Mouse (Mus musculus) stomach, embryonic 14.5 days (tissue): ENCODE measurements around the gene Ucp3. TPM values are rescaled to one million over a fixed set of nuclear protein-coding genes. Genes with fewer than 3 reads are reported as not detected.
"Not testable (repeated sequence)": the region's sequence is repeated elsewhere in the genome, so short reads cannot be mapped to it uniquely, and the experiment has no call there.

Experiments used
- ATAC-seq: fragments of 200-750 bp; cut with Nextera tagmentation; 2 replicates; pipeline ENCODE4 v1.8.0; 2017; ENCODE audit warnings: low read depth, moderate TSS enrichment; ENCODE audit not compliant: insufficient number of reproducible peaks, insufficient read depth, low FRiP score
- H3K27ac ChIP-seq: fragments of 300-500 bp; sonication (generic); 2 replicates; pipeline ENCODE4 v1.5.1; 2014; ENCODE audit warnings: mild to moderate bottlenecking, low read length, moderate library complexity, mixed read lengths
- H3K27me3 ChIP-seq: fragments of 300-500 bp; sonication (generic); 2 replicates; pipeline ENCODE4 v1.6.1; 2014; ENCODE audit warnings: low read length, control low read depth, mixed read lengths; ENCODE audit not compliant: control insufficient read depth, insufficient read depth
- H3K36me3 ChIP-seq: fragments of 300-500 bp; sonication (generic); 2 replicates; pipeline ENCODE4 v1.6.1; 2014; ENCODE audit warnings: mild to moderate bottlenecking, control low read depth, low read length, moderate library complexity, mixed read lengths; ENCODE audit not compliant: control insufficient read depth, insufficient read depth
- H3K4me1 ChIP-seq: fragments of 300-500 bp; sonication (generic); 2 replicates; pipeline ENCODE4 v1.6.1; 2014; ENCODE audit warnings: low read length, control low read depth, mixed read lengths; ENCODE audit not compliant: control insufficient read depth, insufficient read depth
- H3K4me2 ChIP-seq: fragments of 300-500 bp; sonication (generic); replicated peaks from 2 replicates; pipeline ENCODE4 v1.6.1; 2014; ENCODE audit warnings: low read depth, low read length, control low read depth
- H3K4me3 ChIP-seq: fragments of 300-500 bp; sonication (generic); 2 replicates; pipeline ENCODE4 v1.5.1; 2014; ENCODE audit warnings: low read depth, low read length, control low read depth
- H3K9ac ChIP-seq: fragments of 300-500 bp; sonication (generic); replicated peaks from 2 replicates; pipeline ENCODE4 v1.6.1; 2014; ENCODE audit warnings: low read depth, mild to moderate bottlenecking, control low read depth, low read length, moderate library complexity, mixed read lengths
- H3K9me3 ChIP-seq: fragments of 300-500 bp; sonication (generic); 2 replicates; pipeline ENCODE4 v1.6.1; 2016; ENCODE audit warnings: low read depth, low read length, control low read depth; ENCODE audit not compliant: control insufficient read depth
- WGBS: fragments of 180-500 bp; shearing (Covaris S2); extraction: QIAGEN DNeasy Blood & Tissue Kit; methylation state at CpG from one replicate; pipeline ENCODE4 v1.1.7; 2014; 5-methylcytosine and 5-hydroxymethylcytosine counted together
- polyA plus RNA-seq: library from polyadenylated mRNA; unstranded; fragments of >200 nt; fragmentation: Nextera tagmentation; extraction: Ambion mirVana; gene quantifications from 2 replicates; pipeline ENCODE4 v1.2.1, GENCODE M21; 2014

Ucp3 gene
- polyA plus RNA-seq, 1 experiment from 2014 or later: not detected

DNA sequence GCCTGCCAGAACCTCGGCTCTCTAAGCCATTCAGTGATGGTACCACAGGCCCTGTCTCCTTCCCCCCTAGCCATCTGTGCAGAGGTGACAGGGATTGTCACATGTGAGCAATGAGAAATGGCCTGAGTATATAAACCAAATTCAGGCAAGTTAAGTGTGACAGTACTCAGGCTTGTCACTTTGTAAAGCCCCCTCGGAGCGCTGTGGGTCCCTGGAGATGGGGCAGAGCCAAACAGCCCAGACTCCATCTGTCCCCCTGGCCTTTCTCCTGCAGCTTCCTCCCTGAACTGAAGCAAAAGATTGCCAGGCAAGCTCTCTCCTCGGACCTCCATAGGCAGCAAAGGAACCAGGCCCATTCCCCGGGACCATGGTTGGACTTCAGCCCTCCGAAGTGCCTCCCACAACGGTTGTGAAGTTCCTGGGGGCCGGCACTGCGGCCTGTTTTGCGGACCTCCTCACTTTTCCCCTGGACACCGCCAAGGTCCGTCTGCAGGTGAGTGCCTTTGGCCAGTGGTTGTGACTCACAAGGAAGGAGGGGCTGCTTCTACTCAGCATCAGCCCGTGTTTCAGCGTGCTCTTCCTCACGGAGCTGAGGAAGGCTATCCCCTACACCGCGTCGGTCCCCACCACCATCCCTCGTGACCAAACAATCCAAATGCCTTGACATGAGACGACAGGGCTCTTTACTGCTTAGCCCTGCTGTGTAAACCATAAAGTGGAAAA, 6.5 kb downstream of the Ucp3 start:
- no peaks in the 10 kb centered on the region for H3K27me3 ChIP-seq
- no peak overlapping the region for H3K9ac ChIP-seq
- no peak overlapping the region for H3K27ac ChIP-seq
- H3K4me1 ChIP-seq: no peaks in the 10 kb centered on the region
- no peak overlapping the region for H3K4me2 ChIP-seq
- ATAC-seq: no peak
- WGBS: 69% methylated on average over 20 of the region's 20 CpGs
- H3K36me3 ChIP-seq: no peaks in the 10 kb centered on the region
- H3K9me3 ChIP-seq: no peaks in the 10 kb centered on the region
- H3K4me3 ChIP-seq: no peak overlapping the region

DNA sequence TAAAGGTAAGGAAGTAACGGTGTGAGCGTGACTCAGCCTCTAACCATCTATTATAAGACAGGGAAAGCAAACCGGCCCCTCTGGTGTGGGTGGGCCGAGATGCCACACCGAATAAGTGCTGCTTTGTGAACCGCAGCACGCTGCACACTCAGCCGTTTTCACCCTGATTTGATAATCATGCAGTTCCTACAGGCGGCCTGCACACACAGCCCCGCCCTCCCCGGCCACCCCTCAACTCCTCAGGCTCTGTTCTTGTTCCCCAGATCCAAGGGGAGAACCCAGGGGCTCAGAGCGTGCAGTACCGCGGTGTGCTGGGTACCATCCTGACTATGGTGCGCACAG, 7.0 kb downstream of the Ucp3 start:
- no peaks in the 10 kb centered on the region for H3K27me3 ChIP-seq
- no peak overlapping the region for H3K9ac ChIP-seq
- no peak overlapping the region for H3K27ac ChIP-seq
- H3K36me3 ChIP-seq: no peaks in the 10 kb centered on the region
- 65% methylated on average over 15 of the region's 15 CpGs for WGBS
- H3K4me2 ChIP-seq: no peak overlapping the region
- H3K4me1 ChIP-seq: no peaks in the 10 kb centered on the region
- no peaks in the 10 kb centered on the region for H3K9me3 ChIP-seq
- ATAC-seq: peak; percentile 70; the same call in 1 of the 2 replicates
- no peak overlapping the region for H3K4me3 ChIP-seq

DNA sequence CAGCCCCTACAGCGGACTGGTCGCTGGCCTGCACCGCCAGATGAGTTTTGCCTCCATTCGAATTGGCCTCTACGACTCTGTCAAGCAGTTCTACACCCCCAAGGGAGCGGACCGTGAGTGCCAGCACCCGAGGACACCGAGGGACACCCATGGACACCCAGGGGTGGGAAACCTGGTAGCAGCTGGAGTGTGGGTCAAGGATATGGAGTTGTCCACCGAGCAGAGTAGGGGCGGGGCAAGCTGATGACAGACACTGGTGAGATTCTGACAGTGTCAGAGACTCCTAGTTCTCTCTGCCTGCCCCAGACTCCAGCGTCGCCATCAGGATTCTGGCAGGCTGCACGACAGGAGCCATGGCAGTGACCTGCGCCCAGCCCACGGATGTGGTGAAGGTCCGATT, 7.4 kb downstream of the Ucp3 start:
- Histone ChIP-seq H3K4me2 (no peak overlapping the region), H3K9me3 (no peaks in the 10 kb centered on the region), H3K4me1 (no peaks in the 10 kb centered on the region), H3K4me3 (no peak overlapping the region), H3K27ac (no peak overlapping the region), H3K36me3 (no peaks in the 10 kb centered on the region), H3K9ac (no peak overlapping the region), H3K27me3 (no peaks in the 10 kb centered on the region)
- ATAC-seq: no peak
- 81% methylated on average over 17 of the region's 17 CpGs for WGBS

DNA sequence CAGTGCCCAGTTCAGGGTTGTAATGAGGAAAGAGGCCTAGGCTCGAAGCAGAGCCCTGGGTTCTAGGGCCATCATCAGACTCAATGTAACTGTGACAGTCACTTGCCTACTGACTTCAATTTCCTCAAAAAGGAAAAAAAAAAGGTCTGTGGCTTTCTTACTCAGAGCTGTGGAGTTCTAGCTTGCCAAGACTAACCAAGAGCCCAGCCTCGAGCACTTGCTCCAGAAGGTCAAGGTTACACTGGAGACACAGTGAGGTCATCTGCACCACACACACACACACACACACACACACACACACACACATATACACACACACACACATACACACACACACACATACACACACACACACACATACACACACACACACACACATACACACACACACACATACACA, 9.3 kb downstream of the Ucp3 start:
- not testable (repeated sequence) for H3K9me3 ChIP-seq, H3K27me3 ChIP-seq, ATAC-seq, H3K4me1 ChIP-seq, H3K27ac ChIP-seq, H3K36me3 ChIP-seq, H3K4me3 ChIP-seq, H3K9ac ChIP-seq, H3K4me2 ChIP-seq
- 93% methylated on average over 2 of the region's 2 CpGs for WGBS

DNA sequence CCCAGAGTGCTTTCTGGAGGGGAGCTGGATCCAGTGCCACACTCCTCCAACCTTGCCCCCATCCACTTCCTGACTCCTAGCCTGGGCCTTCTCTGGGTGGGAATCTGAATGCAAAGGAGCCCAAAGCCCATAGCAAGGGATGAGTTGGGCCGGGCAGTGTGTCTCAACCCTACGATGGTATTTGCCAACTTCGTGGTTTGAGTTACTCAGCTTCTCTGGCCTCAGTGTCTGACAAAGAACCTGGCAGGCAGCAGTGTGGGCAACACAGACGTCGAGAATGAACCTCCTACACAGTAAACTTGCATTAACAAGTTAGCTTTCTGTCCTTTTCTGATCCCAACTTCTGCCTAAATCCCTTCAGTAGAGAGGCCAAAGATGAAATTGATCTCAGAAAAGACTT, 11.7 kb downstream of the Ucp3 start:
- Histone ChIP-seq H3K4me1 (no peaks in the 10 kb centered on the region), H3K27me3 (no peaks in the 10 kb centered on the region), H3K4me3 (no peak overlapping the region), H3K9ac (no peak overlapping the region), H3K36me3 (no peaks in the 10 kb centered on the region), H3K4me2 (no peak overlapping the region), H3K27ac (no peak overlapping the region), H3K9me3 (no peaks in the 10 kb centered on the region)
- no peak for ATAC-seq
- WGBS: 85% methylated on average over 5 of the region's 5 CpGs

DNA sequence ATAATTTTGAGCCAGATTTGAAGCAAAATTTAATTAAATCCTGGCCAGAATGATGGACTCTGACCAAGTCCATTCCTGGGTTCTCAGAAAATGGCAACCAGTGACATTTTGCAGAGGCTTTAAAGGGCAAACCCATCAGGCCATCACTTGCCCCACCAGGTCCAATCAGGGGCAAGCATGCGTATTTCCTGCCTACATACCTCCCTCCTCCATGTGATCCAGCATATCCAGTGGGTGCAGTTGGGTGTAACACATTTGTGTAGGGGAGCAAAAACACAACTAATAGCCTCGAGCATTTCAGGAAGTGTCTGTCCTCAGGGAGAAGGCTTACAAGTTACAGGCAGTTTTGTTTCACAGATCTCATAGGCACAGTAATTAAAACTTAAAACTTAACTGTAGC, 14.5 kb downstream of the Ucp3 start:
- no peak overlapping the region for H3K27ac ChIP-seq

DNA sequence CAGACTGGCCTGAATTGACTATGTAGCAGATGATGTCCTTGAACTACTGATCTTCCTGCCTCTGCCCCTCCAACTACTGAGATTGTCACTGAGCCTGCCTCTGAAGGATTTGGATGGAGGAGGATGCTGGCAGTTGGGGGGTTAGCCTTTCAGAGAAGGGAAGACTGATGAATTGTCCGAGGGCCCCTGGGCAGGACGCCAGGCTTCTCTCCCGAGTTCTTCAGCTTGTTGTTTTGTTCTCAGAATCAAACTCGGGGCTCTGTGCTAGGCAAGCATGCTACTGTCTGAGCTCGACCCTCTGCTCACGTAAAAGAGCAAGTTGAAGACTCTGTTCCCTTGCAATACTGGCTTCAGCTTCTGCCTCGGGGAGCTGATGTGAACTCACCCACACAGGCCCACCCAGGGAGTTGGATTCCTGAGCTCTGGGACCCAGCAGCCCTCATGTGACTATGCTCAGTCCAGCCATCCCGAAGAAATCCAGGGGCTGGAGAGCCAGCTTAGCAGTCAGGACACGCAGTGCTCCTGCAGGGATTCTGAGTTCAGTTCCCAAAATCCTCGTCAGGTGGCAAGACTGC, 15.8 kb downstream of the Ucp3 start:
- H3K9me3 ChIP-seq: no peaks in the 10 kb centered on the region
- 20% methylated on average over 10 of the region's 10 CpGs for WGBS
- H3K9ac ChIP-seq: no peak overlapping the region
- peak overlapping the region; percentile 13; the same call in 1 of the 2 replicates for H3K27ac ChIP-seq
- H3K4me3 ChIP-seq: no peak overlapping the region
- H3K4me1 ChIP-seq: peaks cover 2% of the 10 kb centered on the region; the same call in 1 of the 2 replicates
- no peak for ATAC-seq
- H3K4me2 ChIP-seq: no peak overlapping the region; the same call in 1 of the 2 replicates
- H3K36me3 ChIP-seq: no peaks in the 10 kb centered on the region
- H3K27me3 ChIP-seq: no peaks in the 10 kb centered on the region

More for the DNA sequence above, 14.5 kb downstream of the Ucp3 start:
- no peaks in the 10 kb centered on the region for H3K27me3 ChIP-seq
- H3K9me3 ChIP-seq: no peaks in the 10 kb centered on the region
- no peak overlapping the region for H3K4me3 ChIP-seq
- H3K36me3 ChIP-seq: no peaks in the 10 kb centered on the region
- WGBS: 80% methylated on average over 2 of the region's 2 CpGs
- no peak overlapping the region for H3K4me2 ChIP-seq
- no peaks in the 10 kb centered on the region; the same call in 1 of the 2 replicates for H3K4me1 ChIP-seq
- no peak for ATAC-seq
- no peak overlapping the region for H3K9ac ChIP-seq

DNA sequence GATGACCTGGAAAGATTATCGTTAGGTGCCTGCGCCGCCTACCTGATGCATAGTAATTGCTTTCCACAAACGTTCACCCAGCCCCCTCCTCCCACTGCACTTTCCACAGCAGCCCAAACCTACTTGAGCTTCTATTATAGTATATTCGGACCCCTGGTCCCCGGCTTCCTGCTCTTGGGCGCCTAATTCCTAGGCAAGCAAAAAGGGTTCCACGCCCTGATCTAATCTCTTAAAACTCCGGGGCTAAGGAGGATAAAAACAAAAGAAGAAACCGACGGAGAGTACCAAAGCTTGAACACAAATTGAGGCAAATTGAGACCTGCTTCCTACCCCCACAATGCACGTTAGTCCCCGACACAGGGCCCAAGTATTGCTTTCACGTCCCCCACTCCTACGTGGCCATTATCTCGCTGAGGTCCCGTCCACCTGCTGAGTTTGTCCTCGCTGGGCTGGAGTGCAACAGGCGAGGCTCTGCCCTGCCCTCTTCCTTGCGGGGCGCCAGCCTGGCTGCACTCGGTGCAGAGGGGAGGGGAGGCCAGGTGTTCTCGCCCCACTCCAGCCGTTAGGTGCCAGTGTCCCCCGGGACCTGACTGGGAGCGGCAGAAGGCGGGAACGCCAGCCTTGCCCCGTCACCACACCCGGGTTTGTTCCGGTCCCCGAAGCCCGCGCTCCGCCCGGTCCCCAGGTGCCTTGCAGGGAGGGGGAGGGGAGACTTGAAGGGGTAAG, 19.8 kb downstream of the Ucp3 start:
- Histone ChIP-seq H3K27me3 (no peaks in the 10 kb centered on the region), H3K9ac (peak overlapping the region; percentile 39), H3K4me1 (peaks cover 32% of the 10 kb centered on the region), H3K27ac (peak overlapping the region; percentile 71), H3K4me3 (peak overlapping the region; percentile 52), H3K9me3 (no peaks in the 10 kb centered on the region), H3K4me2 (peak overlapping the region; percentile 89), H3K36me3 (peaks cover 9% of the 10 kb centered on the region; the same call in 1 of the 2 replicates)
- peak; percentile 50 for ATAC-seq
- 3% methylated on average over 32 of the region's 36 CpGs for WGBS
